Mouse (Mus musculus): ENCODE data around the gene Gm20696.

Gene Gm20696

DNA sequence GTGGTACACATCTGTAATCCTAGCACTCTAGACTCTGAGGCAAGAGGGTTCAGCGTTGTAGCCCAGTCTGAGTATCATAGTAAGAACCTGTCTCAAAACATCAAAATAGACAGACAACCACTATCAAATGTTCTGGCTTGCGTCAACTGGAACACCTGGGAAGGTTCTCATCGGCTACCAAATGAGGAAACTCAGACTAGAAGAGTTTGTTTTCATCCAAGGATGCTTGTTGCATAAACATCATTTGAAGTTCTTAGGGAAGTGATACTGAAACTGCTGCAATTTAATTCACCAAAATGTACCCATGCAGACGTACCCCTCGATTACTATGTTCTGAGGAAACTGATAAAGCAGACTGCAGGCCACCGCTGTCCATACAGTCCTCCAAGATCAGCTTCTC is 366.4 kb downstream of the Gm20696 start:
- DNase-seq (ENCODE audit: extremely low read depth, low read depth): no peak

DNA sequence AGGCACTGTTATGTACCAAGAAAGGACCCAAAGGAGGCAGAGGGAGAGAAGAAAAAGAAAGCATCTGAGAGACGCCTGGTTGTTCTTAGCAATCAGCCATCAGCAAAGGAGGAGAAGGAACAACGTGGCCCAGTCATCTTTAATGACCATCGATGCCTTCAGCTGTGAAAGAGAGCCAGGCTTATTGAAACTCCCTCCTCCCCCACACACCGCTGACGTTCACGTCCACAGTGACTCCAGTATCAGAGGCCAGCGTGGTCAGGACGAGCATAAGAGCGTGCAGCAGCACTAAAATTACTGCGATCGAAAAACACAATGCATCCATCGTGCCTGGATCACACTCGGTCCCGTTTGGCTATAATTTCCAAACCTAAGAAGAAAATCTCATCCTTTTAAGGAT is 367.4 kb downstream of the Gm20696 start:
- DNase-seq (ENCODE audit: extremely low read depth, low read depth): no peak

DNA sequence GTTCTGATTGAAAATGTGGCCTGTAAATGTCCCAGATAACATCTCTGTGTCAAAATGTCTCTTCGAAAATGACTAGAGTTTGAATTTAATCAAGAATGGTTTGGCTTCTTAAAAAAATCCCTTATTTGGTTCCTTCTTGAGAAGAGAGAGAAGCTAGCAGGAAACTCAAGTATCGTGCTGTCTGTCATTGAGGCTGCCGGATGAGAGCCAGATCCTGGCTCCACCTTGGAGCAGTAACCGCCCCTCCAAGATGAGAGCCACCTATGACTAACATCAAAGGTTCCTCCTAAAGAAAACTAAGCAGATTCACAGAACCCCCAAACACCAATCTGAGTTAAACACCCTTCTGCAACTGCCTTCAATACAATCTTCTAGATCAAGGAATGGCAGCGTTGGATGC is 369.1 kb downstream of the Gm20696 start:
- no peak for DNase-seq (ENCODE audit: extremely low read depth, low read depth)

DNA sequence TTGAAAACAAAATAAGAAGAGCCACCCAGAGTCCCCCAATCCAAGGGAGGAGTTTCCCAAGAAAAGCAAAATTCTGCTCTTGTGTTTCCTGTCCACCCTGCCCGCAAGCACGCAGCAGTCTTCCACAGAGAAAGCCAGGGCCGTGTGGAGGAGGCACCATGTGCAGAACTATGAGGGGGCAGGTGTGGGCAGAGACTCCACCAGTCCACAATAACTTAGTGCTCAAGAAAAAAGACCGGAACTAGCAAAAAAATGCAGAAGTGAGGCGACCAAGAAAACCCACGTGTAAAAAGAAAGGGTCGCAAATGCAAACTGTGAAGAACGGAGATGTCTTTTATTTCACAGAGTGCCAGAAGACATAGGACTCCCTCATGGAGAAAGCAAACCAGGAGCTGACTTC is 371.1 kb downstream of the Gm20696 start:
- no peak for DNase-seq (ENCODE audit: extremely low read depth, low read depth)

DNA sequence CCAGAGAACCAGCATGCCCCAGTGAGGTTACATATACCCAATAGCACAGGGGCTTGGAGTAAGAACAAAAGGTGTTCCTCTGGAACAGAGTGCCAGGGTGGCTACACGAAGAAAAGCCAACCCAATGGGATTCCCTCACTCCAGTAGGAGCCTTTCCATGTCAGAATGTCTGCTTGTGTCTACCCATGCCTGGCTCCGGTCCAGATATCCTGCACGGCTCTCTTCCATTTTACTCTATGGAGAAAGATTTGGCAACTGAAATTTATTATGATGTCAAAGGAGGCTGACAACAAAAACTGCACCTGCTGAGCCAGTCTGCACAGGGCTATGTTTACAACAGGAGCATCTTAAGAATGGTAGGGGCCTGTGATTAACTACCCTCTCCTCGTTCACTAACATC is 377.4 kb downstream of the Gm20696 start:
- no peak for DNase-seq (ENCODE audit: extremely low read depth, low read depth)

DNA sequence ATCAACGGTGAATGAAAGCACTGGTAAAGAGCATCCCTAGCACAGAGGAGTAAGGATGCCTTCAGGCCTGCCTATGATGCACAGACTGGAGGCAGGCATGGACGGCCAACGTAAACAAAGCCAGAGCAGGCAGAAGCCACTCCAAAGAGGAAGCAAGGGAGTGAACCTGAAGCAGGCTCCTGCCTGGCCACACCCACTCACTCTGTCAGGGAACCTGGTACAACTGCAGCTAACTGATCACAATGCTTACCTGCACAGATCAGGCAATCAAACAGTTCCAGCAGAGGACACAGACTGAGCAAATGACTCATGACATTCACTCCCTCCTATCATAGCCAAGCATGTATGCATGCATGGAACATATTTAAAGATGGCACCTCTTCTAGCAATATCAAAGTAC is 381.6 kb downstream of the Gm20696 start:
- no peak for DNase-seq (ENCODE audit: extremely low read depth, low read depth)

DNA sequence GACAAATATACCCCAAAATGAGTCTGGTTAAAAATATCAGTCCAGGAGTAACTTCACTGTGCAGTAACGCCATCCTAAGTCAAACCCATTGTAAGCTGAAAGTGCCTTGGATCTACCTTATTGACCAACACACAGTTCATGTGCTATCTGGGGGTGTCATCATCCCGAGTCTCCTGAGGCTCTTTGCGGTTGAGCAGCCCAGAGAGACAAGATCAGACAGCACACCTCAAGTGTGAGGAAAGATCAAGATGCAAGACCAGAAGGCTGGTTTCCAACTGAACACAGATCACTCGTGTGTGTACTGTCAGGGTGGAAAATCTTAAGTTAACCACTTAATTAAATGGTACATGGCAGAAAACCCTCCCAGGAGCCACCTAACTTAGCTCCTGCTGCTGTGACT is 382.6 kb downstream of the Gm20696 start:
- DNase-seq (ENCODE audit: extremely low read depth, low read depth): no peak

DNA sequence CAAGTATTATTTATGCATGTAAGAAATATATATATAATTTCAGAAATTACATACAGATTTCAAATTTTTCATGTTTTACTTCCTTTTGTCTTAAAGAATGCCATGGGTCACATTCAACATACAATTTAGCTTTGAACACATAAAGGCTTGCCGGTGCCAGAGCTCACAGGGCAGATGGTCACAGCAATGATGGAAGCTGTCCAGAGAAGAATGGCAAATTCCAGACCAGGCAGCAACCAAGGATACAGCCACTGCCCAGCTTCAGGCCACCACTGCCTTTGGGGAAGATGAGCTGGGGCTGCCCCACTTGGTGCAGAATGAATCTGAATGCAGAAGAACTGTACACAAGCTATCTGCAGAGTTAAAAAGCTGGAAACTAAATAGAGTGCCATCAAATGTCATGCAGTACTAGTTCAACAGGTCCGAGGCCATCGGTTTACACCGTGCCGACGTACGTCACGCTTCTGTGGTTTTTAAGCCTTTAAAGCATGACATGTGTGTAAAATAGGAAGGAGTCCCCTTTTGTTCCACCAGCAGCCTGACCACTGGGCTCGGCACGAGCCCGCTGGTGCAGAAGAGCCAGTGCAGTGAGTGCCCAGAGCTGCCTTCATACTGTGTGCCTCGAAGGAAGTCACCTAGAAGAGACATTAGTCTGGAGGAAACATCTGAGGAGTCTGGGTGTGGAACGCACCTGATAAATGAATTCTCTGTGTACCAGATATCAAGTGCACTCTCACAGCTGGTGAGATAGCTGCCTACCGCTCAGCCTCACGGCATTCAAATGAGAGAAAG is 383.5 kb downstream of the Gm20696 start:
- peak; percentile 12 for DNase-seq (ENCODE audit: extremely low read depth, low read depth)

DNA sequence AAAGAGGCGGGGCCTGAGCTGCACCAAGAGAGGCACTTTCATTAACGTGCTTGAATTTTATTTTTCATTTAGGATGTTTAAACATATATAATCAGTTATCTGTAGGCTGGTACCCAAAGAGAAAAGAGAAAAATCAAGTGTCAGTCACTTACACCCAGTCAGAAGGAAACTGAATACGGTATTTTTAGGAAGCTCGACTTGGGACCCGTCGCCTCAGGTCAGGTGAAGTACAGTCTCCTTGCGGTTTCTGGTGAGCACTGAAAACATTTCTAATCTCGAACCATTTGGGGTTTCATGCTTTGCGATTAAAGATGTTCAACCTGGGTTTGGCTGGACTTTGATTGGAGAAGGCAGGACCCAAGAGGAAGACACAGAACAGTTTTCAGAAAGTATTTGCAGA is 385.2 kb downstream of the Gm20696 start:
- no peak for DNase-seq (ENCODE audit: extremely low read depth, low read depth)

DNA sequence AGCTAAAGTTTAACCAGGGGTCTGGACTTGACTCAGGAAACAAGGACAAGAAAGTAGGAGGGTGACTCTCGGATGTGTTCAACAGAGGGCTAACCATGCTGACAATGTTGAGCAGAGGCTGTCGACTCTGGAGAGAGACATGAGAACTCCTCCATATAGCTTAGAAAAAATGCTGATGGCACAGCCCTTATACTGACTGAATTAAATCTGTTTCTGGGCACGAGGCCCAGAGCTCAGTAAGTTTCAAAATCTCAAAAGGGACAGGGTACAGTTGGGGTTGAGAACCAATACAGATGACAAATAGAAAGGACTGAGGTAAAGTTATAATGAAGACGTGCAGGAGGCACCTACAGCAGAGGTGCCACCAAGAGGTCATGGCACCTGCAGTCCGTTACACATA is 386.0 kb downstream of the Gm20696 start:
- DNase-seq (ENCODE audit: extremely low read depth, low read depth): no peak

DNA sequence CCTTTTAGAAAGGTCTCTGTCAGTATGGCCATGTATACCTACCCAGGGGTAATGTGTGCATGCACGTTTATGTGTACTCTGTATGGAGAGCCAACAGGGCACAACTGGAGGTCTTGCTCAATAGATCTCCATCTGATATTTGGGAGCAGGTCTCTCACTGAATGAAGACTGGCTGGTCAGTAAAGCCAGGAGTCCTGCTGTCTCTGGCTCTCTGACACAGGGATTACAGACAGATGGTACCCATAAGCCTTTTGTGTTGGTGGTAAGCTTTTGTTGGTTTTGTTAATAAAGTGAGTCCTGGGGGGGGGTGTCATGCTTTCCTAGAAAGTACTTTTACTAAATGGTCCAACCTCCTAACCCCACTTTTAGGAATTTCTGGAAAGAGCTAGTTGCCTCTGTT is 389.3 kb downstream of the Gm20696 start:
- DNase-seq (ENCODE audit: extremely low read depth, low read depth): no peak

DNA sequence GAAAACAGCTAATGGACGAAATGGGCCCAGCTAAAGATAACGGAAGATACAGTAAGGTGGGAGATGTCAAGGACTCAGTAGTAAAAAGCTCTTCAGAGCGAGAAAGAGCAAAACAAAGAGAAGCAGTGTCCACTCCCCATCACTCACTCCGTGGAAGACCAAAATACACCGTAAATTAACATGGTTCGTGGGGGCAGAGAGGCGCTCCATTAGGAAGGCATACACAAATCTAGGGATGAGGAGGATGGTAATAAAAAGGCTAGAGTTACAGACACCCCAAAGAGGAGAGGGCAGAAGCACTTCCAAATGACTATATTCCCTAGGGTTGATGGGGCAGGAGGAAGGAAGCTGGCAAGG is 390.3 kb downstream of the Gm20696 start:
- DNase-seq (ENCODE audit: extremely low read depth, low read depth): no peak

DNA sequence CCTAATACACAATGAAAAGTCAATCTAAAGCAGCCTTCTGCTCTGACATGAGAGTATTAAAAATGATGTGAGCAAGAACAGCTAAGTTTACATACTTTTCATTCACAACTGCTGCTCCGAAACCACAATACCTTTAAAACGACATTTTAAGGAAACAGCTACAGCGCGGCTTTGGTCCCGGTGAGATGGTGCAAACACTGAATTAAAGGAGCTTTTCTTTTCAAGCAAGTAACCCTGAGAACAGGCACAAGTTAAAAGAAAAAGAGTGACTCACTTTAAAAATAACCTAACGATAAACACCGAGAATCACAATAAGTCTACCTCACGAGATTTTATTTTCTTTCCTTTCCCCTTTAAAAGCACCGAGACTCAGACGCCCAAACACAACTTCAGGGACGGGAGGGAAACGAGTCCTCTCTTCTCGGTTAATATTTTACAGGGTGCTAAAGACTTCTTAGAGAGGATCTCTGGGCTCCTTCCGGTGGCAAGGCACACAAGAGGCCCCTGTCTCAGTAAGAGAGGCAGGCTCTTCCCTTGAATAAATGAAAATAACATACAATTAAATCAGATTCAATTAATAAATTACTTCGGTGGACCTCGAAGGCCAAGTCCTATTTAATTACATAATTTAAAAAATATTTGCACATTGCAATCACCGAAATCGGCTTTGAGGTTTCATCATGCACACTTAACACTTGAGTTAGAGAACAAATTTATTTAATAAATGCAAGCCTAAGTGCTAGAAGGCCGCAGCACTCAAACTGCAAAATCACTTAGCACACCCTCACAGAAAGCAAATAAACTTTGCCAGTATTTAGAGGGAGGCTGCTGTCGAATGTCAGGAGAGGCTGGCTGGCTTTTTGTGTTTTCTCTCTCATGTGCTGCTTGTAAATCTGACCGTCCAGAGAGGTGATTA is 391.0 kb downstream of the Gm20696 start:
- DNase-seq (ENCODE audit: extremely low read depth, low read depth): no peak

DNA sequence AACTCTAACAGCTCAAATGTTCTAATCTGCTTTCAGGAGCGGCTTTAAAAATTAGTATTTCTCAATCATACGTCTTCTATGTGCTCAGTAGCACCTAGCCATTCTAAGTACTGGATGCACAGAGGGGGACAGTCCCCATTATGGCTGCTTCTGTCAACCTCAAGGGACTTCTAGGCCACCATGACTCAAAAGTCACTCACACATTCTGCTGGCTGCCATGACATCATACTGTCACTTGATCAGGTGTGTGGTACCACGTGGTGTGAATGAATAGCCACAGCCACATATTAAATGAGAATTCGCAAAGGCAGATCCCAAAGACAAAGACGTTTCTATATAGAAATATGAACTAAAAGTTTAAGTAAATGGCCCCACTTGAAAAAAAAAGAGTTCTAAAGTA is 391.9 kb downstream of the Gm20696 start:
- no peak for DNase-seq (ENCODE audit: extremely low read depth, low read depth)

DNA sequence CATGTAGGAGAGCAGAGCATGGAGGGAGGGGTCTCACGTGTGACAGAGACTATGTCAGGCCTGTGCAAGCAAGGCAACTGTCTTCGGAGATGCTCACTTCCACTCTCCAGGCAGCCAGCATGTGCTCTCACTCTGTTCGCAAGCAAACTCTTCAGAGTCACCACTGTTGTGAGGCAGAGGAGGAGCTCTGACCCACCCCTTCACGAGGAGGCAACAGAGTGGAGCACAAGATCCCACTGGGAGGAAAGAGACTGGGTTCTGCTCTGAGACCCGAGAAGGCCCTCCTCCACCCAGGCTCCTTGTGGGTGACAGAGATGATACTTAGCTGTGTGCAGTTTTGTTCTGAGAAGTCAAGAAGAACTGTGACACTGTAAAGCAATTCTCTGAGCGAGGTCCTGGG is 392.4 kb downstream of the Gm20696 start:
- no peak for DNase-seq (ENCODE audit: extremely low read depth, low read depth)

DNA sequence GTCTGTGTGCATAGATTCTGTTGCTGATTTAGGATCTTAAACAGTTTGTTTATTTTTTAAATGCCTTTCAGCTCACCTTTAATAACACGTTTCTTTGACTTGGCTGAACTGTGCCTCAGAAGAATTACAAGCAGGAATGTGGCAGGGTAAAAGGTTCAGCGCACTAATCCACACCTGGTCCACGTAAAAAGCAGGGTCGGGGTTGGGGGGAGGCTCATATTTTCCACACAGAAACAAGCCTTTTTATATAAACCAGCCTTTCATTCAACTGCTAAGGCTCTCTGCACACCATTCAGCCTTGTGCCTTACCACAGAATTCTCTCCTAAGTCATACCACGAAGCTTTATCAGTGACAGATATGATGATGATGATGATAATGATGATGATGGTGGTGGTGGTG is 393.4 kb downstream of the Gm20696 start:
- no peak for DNase-seq (ENCODE audit: extremely low read depth, low read depth)

DNA sequence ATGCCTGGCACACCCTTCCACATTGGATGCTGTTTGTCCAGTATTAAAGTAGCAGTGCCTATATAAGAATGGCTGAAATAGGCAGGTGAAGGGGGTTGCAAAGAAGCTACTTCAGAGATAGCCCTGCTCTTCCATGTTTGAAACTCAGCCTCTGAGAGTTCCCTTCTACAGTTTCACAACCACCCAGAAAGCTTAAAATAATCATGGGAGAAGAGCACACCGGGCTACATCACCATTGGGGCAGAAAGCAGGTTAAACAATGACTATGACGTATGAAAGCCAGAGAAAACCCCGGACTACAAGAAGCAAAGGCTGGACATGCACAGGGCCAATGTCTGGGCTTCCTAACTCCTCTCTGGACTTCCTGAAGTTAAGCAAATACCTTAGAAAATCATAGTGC is 394.4 kb downstream of the Gm20696 start:
- DNase-seq (ENCODE audit: extremely low read depth, low read depth): no peak

DNA sequence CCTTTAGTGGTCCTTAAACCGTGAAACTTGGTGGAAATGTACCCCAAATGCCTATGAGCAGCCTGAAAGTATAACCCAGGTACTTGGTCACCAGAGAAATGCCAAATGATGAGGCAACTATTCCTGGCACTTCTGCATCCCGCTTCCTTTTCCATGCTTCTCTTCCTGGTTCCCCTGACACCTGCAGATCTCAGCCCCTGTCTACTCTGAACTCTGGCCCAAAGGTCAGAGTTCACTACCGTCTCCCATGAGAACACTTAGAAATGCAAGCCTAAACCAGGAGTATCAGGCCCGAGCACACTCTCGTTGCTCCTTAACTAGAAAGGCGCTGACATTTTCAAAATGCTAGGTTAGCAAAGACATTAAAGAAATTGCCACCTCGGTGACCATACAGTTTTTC is 394.9 kb downstream of the Gm20696 start:
- no peak for DNase-seq (ENCODE audit: extremely low read depth, low read depth)

DNA sequence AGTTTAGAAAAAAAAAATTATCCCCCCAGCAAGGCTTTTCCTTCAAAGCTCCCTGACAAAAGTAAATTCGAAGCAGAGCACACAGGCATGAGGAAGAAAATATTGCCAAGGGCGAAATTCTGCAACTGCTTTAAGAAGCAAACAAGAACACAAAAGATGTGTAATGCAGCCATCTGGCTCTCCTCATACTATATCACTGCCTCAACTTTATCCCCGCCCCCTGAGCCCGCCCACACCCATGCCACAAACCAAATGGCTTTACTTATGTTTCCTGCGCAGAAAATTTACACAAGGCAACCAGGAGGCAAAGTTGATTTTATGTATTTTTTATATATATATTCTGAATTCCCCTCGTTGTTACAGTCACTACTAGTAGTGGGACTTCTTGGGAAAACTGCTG is 396.7 kb downstream of the Gm20696 start:
- DNase-seq (ENCODE audit: extremely low read depth, low read depth): no peak

DNA sequence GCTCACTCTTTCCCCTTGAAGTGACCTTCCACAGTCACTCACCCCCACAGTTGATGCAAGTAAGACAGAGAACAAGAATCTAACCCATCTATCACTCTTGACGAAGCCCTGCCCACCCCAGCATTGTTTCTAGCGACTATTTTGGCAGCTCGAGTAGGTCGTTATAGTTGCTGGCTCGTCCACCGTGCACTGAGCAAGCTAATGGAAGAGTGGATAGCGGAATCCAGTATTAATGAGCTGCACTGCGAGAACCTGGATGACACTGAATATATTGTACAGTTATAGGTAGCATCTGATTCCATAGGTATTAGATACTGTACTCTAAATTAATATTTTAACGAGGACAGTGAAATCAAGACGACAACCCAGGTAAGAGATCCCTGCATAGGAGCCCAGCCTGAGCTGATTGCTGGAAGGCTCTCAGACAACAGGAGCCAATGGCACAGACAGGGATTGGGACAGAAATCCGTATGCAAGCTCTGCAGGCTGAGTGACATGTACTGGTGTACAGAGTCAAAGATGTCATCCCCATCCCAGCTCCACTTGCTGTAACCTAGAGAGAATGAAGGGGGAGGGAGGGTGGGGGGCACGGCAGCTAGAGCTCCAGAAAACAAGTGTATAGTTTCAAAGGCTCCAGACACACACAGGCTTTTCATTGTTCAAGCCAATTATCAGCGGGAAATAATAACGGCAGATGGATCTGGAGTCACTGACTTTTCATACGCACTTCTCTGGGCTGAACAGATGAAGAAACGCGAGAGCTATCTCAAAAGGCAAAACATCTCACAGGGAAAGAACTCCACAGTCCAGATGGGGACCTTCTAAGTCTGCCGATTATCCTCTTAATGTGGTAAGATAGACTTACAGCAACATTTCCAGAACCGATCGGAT is 398.2 kb downstream of the Gm20696 start:
- DNase-seq (ENCODE audit: extremely low read depth, low read depth): no peak

DNA sequence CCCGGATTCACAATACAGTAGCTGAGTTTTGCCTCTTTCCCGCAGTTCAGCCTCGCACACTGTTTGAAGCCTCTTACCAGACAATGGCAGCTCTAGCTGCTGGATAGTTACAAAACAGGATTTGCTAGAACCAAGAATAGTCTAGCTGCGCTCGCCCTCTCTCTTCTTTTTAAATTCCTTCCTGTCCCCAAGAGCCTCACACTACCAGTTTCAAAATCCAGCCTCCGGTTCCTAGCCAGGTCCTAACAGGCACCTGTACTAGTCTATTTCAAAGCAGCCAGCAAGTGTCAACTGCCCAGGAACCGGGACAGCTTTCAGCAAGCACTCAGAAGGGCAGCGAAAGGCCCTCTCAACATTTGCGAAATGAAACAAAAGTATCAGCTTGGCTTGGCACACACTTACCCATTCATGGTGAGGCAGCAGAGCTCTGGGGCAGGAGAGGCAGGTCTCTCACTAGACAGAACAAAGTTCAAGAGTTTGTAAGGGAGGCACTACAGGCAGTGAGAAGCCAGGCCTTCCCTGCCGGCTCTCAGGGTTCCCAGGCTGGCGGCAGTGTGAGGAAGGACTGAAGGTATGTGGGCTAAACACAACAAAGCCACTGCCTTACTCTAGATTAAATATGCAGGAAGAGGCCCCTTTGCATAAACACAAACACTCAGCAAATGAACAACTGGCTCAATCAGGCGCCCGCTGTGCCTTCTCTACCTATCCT is 400.5 kb downstream of the Gm20696 start:
- DNase-seq (ENCODE audit: extremely low read depth, low read depth): no peak
